Mouse (Mus musculus) monocyte, adult 2 months (primary cell): ENCODE results near the gene Gm49450.
"Not testable (repeated sequence)": the region's sequence is repeated elsewhere in the genome, so short reads cannot be mapped to it uniquely, and the experiment has no call there.

Source experiments
- DNase-seq, 2 experiments: peaks; one replicate each; pipeline ENCODE4 v3.0.0; 2022; ENCODE audit warnings: low spot score in 2 of 2, low read depth in 1 of 2

The Gm49450 gene

GRCm38 (mm10) chr15:98956000-98956399 is 2.6 kb upstream of the Gm49450 start:
- no peak for DNase-seq

GRCm38 (mm10) chr15:98955324-98955723 is 2.0 kb upstream of the Gm49450 start:
- DNase-seq, result no peak

DNA sequence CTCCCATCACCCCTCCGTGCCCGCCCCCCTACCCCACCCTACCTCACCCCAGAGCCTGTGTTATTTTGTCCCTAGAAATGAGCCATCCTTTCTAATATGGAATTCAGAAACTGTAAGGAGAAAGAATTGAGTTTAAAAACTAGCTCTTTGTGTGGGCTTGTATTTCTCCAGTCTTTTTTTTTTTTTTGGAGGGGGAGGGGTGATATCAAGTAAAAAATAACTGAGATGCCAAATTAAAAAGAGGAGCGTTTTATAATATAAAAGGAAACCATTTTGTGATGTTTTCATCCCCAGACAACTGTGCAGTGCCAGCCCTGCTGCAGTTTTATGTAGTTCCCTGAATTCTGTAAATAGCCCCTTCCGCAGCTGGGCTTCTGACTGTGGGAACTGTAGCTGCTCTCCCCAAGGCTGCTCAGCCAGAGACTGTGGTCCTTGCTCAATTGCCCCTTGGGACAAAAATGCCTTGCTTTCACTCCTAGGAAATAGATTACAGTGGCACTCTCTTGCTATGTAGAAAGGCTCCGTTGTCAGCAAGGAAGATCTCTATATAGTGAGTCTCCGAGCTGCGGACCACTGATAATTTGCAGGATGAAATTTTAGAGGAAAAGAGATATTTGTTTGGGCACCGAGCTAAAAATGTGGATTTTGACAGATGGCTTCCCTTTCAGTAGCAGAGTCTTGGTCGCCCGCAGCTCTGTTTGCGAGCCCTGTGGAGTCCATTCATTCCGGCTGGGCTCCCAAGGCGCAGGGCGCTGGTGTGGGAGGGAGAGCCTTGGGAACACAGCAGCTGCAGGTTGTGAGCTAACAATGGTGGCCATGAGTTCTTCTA is 1.3 kb upstream of the Gm49450 start:
- DNase-seq, result no peak

DNA sequence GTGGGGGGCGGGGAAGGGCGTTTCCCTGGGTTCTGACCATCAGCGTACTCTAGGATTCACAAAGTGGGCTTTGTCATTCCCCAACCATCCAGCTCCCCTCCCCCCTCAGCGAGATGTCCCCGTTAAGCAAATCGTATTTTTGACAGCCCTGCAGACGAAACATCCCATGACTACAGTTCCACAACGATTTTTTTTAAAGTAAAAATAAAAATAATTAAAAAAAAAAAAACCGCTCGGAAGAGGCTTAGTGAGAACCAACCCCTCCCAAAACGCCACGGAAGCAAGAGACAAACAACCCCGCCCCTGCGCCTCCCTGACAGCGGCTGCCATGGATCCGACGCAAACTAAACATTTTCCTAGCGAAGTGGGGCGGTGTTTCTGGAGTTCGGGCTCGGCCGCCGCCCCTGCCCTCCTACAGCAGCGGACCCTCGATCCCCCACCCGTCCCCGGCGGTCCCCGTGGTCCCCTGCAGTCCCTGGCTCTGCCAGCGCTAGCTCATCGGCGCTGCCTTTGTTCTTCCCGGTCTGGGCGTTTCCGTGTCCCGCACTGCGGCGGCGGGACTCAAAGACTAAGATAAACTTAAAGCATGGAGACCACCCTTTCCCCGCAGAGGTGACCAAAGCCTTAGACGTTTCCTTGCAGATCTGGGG is 475 bp downstream of the Gm49450 start:
- peak in 1 of 2 experiments; percentile 20 for DNase-seq

- no peak for DNase-seq
These were observed 1.3 kb downstream of the Gm49450 start for GRCm38 (mm10) chr15:98952063-98952455.

GRCm38 (mm10) chr15:98951122-98952062 is 2.0 kb downstream of the Gm49450 start:
- not testable (repeated sequence) for DNase-seq

DNA sequence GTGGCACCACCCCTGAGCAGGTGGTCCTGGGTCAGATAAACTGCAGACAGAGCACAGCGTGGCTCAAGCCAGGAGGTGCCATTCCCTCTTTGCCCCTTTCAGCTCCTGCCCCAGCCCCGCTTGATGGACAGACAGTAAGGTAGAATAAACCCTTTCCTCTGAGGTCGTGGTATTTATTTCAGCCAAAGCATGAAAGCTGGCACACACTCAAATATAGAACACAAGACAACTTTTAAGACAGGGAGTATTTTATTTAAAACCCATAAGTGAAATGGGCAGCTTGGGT is 3.8 kb downstream of the Gm49450 start:
- DNase-seq, result no peak

DNA sequence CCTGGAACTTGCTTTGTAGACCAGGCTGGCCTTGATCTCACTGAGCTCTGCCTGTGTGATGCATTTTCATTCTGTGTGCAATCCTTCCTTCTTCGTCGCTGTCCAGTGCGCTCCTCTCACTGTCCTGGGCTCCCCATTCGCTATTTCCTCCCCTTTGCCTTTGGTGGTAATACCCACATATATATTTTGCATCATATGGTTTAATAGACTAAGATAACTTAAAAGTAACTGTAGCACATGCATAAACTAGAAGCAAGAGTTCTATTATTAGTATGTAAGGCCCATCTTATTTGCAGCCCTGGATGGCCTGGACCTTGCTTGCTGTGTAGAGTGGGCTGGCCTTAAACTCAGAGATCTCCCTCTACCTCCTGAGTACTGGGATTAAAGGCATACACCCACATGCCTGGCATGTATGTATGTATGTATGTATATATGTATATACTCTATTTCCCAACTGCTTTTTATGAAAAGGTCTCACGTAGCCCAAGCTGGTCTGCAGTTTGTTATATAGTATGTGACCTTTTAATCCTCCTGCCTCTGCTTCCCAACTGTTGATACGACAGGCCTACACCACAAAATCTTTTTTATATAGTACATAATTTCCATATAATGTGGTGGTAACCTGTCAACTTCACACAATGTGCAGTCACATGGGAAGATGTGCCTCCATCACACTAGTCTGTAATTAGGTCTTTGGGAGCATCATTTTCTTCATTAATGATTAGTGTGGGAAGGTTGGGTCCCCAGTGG is 4.3 kb downstream of the Gm49450 start:
- no peak for DNase-seq

- DNase-seq, result no peak
These were observed 5.0 kb downstream of the Gm49450 start for GRCm38 (mm10) chr15:98948382-98948781.

GRCm38 (mm10) chr15:98947884-98948283 is 5.5 kb downstream of the Gm49450 start:
- no peak for DNase-seq

GRCm38 (mm10) chr15:98943133-98943532 is 10.2 kb downstream of the Gm49450 start:
- DNase-seq, result no peak

DNA sequence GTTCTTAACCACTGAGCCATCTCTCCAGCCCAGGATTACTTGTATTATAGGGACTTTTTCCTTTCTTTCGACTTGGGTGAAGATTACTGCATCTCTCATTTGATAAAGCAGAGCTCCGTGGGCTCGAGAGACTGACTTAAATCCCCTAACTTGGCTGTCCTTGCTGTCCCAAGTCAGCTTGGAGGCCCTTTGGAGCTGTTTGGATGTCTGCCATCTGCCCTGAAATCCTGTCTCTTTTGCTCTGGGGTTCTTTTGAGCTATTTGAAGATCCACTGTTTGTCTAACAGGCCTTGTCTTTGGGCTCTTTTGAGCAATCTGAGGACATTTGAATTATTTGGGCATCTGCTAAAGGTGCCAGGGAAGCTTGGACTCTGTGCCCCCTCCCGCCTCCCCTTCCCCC is 11.3 kb downstream of the Gm49450 start:
- DNase-seq, result no peak

GRCm38 (mm10) chr15:98941539-98941938 is 11.8 kb downstream of the Gm49450 start:
- no peak for DNase-seq

GRCm38 (mm10) chr15:98940816-98941215 is 12.5 kb downstream of the Gm49450 start:
- no peak for DNase-seq

DNA sequence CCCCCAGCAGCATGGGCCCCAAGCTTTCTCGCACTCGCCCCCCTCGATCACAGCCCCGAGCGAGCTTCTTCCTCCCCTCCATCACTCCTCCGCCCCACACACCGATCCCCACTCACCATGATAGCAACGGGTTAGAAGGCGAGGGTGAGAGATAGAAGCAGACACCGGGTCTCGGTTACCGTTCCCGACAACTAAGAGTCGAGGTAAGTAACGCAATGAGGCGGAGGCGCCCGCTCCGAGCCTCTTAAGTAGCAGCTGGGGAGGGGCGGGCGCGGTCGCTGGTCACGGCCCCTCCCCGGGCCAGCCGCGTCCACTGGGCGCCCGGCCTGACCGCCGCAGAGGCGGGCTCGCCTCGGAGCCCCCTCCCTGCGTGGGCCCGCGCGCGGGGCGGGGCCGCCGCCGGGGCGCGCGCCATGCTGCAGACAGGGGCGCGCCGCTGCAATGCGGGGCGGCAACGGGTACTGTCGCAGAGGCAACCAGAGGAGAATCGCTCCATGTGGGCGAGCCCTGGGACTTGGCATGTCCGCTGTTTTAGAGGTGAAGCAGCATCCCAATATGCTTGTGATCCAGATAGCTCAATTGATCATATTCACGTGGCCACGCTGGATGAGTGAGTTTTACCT is 19.0 kb downstream of the Gm49450 start, which contains the start of gene Tuba1b:
TSS of gene Tuba1b (minus strand) at position 349 of the 623 bp plus-strand sequence.
- DNase-seq, result peak; percentile 76 to 79

GRCm38 (mm10) chr15:98933833-98934216 is 19.5 kb downstream of the Gm49450 start:
- peak; percentile 80 to 85 for DNase-seq

GRCm38 (mm10) chr15:98933004-98933671 is 20.2 kb downstream of the Gm49450 start:
- DNase-seq, result not testable (repeated sequence)

- DNase-seq, result no peak
These were observed 22.4 kb downstream of the Gm49450 start for GRCm38 (mm10) chr15:98930998-98931397.

GRCm38 (mm10) chr15:98930017-98930734 is 23.2 kb downstream of the Gm49450 start:
- DNase-seq, result no peak
